Mouse (Mus musculus) urinary bladder, adult 2 months (tissue): ENCODE measurements around the gene Gm10283. TPM values are rescaled to one million over a fixed set of nuclear protein-coding genes. Genes with fewer than 3 reads are reported as not detected.
"Not testable (repeated sequence)": the region's sequence is repeated elsewhere in the genome, so short reads cannot be mapped to it uniquely, and the experiment has no call there.

Experiments used
- DNase-seq: peaks from one replicate; pipeline ENCODE4 v3.0.0; 2022; ENCODE audit warnings: low spot score
- polyA plus RNA-seq: library from polyadenylated mRNA; depleted of rRNA; stranded (reverse); fragments of >200 nt; gene quantifications from 2 replicates; pipeline ENCODE4 v1.2.3, GENCODE M21; 2012; rRNA removed

Gene Gm10283
- polyA plus RNA-seq, result not detected in 2 replicates

DNA sequence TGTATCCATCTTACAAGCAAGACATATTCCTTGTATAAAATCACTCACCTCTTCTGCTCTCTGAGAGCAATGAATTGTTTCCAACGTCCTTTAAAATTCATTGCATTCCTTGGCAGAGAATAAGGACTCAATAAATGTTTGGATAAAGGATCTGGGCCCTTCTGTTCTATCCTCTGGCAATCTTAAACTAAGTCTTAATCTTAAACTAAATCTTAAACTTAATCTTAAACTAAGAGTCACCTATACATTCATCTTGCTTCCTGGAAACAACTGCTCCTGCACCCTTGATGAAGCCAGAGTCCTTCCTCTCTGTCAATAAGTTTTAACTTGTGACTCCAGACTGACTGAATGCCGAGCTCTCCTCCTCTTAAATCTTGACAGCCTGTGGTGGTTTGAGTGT lies at the start of gene Gm10283:
Gene Gm10283, minus strand, starts transcription at position 101 of the 400 bp plus-strand sequence.
- DNase-seq, result no peak

DNA sequence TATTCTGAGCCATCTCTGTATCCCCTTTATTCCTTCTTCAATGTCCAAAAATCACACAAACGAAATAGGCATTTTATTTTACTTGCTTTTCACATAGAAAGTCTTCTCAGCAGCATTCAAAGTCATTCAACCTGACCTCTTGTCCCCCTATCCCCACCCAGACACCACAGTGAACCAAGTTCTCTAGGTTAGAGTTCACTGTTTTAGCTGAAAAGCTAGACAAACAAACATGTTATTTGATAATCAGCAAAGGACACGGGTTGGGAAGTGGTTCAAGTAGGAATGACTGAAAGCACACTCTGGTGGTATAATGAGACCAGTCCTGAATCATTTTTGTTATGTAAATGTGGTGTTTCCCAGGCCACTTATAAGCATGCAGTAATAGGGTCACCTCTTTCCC lies 31.9 kb upstream of the Gm10283 start:
- DNase-seq, result no peak

DNA sequence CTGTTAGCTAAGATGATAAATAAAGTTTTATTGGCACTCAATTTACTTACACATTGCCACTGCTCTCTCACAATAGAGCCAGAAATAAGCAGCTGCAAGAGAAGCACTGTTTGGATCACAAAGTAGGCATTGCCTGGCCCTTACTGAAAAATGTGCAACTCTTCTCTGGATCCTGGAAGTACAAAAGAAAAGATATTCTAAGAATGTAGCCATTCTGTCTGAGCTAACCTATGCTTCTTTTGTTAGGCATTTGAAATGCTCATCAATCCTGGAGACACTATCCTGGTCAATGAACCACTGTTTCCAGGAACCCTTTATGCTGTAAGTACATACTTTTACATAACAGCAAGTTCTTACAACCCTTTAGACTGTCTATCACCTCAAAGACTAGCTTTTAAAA lies 15.3 kb upstream of the Gm10283 start:
- DNase-seq, result no peak

DNA sequence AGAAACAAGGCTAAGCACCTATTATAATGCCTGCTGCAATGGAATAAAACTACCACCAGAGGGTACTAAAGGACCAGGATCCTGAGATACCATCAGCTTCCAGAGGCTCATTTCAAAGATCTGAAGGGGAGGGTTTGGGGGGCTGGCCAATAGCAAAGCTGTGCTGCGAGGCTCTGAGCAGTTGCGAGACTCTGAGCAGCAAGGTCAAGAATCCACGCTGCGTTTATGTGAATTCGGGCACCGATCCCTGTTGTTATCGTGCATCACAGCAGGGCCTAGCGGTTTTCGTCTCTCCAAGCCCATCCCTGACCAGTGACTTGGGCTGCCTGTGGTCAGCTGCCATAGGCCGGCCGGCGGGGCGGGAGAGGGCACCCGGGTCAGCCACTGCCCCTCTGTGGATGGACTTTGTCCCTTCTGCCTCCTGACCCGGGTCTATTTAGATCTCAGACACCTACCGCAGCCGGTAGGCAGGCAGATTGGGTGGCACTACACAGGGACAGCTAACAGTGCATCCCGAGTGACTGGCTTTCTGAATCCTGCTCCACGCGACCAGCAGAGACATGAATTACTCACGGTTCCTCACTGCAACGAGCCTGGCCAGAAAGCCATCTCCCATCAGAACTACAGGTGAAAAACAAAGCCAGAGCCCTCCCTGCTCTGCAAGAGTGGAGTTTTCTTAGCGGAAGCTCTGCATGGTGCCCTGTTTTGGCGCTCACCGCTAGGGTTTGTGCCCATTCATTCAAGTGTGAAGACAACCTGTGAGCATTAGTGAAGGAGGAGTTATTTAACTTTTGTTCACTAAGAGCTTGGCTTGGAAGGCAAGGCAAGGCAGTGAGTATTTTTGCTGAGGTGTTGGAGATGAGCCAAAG lies 2.9 kb upstream of the Gm10283 start, which contains the start of gene Aadat:
Gene Aadat, plus strand, starts transcription at position 280 of the 869 bp plus-strand sequence.
- DNase-seq, result peak; percentile 25

DNA sequence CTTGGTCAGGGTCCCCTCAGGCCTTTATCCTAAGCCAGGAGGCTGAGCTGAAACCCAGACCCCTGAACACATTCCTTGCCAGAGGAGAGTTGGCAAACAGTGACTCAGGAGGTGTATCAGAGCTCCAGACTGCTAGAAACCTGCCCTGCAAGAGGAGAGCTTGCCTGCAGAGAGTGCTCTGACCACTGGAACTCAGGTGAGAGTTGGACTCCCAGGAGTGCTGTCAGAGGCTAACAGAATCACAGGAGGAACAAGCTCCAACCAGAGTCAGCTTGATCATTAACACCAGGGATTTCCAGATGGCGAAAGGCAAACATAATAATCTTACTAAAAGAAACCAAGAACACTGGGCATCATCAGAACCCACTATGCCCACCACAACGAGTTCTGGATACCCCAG lies 8.0 kb downstream of the Gm10283 start:
- DNase-seq, result not testable (repeated sequence)

DNA sequence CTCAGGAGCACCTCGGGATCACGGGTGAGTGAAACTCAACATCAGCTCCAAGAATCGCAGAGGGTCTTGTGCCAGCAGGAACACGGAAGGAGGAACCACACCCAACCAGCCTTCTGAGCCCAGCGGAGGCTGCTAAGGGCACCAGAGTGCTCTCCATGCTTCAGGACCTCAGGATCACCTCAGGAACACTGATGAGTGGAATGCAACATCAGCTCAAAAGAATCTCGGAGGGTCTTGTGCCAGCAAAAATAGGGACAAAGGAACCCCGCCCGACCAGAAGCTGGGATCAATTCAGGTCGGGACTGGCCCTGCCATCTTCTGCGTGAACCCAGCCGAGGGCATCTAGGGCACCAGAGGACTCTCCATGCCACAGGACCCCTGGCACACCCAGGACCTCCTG lies 8.4 kb downstream of the Gm10283 start:
- DNase-seq, result no peak

DNA sequence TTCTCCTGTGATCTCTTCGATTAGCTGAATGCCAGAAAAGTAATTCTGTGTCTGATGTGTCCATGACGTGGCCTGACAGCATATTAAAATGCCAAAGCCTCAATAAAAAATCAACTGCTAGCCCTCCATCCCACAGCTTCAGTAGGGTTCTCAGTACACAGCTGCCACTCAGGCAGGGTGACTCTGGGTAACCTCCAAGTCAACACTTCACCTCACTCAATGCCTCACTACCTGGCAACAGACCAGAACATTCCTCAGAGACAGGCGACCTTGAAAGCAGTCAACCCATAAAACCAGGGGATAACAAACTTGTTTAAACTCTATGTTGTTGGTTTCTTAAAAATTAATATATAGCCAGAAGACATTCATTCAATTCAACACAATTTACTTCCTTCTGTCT lies 10.5 kb downstream of the Gm10283 start:
- DNase-seq, result no peak

DNA sequence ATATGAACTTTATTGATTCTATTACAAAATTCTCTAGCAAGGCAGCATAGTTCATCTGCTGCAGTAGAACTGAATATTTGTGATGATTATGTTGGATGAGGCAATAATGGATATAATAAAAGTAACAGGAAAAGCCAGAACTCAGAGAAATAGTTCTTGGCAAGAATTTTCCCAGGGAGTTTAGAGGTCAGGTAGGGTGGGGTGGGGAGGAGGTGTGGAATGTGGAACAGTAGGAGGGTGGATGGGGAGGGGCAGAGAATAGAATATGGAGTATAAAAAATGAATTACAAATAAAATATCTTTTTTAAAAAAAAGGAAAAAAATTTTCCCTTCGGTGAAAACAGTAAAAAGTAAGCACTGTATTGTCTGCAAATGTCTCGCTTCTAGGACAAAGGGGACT lies 11.1 kb downstream of the Gm10283 start:
- no peak for DNase-seq

DNA sequence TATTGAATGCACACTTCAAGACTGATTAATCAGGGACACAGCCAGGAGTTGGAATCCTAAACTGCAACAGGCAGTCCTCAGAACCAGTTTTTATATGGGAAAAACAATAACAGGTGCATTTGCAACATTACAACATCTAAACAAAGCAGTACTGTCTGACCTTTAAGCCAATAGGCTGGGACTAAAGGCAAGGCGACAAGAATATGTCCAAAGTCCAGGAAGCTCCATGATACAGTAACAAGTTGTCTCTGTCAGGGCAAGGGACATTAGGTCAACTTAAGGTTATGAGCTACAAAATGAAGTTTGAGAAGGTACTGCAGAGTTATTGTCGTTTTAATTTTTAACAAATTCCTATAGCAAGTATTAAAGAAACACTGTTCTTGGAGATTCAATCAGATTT lies 12.9 kb downstream of the Gm10283 start:
- DNase-seq, result no peak

DNA sequence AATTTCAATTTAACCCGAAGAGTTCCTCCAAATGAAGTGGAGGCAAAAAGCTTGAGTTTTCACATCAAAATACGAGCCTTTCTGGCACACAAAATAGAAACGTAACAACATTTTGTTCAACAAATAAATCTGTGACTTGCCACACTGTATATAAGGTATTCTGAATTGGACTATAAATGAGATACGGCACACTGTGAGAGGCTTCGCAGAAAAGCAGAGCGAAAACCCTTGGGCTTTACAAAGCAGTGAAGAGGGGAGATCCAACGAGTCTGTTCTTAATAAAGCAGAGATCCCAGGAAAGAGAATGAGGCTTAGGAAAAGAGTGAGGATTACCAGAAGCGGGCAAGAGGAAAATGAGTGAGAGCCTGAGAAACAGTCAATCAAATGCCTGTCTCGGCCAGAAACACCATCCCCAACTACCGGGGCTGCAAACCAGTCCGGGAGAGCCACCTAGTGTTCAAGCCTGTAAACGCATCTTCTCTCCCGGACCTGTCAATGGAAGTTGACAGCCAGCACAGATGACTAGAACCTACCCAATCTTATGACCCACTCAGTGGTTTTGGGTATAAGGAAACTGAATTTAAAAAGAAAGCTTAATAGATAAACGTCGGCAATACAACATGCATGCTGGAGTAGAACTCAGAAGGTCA lies 36.2 kb downstream of the Gm10283 start:
- DNase-seq, result no peak

DNA sequence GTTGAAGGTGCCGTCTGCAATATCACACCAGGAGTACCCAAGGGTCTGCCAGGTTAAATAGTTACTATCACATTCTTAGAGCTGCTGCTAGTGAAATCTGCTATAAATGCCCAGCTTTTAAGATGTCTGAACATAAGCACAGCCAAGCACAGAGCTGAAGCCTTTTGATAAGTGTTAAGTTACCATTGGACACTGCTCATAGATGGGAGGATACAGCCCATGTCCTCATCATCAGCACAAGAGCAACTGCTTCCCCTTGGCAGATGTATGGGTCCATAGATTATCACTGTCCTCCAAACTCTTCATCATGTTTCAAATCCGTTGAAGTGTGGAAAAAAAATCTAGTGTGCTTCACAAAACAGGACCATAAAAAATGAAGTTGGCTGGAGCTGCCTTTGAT lies 53.7 kb downstream of the Gm10283 start:
- DNase-seq, result no peak

DNA sequence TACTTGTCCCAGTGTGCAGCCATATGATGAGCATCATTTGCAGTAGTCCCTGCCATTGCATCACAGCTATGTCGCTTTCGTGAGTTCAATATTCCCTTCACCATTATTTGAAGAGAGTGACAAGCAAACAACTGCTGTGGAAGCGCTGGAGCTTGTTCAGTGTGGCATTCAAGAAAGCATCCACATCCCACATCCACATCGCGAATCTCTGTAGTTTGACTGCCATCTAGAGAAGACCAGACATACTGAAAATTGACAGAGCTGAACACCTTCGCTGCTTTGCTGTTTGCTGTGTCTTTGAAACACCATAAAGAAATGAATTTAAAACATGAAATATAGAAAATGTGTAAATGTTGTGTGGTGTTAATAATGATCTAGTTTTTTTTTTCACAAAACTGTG lies 58.0 kb downstream of the Gm10283 start:
- DNase-seq, result no peak

DNA sequence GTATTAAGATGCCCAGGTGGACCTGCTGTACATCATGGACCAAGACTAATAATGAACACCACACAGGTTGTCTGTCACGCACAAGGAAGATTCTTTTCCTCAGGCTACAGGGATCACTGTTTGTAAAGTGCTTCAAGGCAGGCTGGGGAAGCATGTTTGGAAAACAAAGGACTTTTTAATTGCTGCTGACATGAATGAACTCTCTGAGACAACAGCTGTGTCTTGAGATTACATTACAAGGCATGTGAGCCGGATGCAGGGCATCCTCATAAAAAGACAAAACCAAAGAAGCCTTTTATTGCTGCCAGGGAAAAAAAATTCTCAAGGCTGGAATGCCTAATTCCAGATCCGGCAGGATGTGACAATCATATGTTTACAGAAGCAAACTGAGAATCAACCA lies 64.4 kb downstream of the Gm10283 start:
- DNase-seq, result no peak

DNA sequence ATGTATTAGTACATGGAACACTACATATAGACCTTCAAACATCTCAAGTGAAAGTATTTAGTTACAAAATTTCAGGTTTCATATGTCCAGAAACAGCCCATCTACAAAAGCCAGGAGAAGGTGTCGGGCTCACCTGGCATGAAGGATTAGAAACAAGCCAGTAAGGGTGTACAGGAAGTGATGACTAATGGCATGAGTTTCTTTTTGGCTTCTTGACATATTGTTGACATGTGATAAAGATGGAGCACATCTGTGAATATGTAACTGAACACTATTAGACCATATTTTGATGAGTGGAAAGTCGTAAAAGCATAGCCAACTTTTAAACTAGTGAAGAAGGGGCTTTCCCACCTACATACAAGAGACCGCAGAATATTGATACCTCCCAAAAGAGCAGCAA lies 66.1 kb downstream of the Gm10283 start:
- DNase-seq, result no peak

DNA sequence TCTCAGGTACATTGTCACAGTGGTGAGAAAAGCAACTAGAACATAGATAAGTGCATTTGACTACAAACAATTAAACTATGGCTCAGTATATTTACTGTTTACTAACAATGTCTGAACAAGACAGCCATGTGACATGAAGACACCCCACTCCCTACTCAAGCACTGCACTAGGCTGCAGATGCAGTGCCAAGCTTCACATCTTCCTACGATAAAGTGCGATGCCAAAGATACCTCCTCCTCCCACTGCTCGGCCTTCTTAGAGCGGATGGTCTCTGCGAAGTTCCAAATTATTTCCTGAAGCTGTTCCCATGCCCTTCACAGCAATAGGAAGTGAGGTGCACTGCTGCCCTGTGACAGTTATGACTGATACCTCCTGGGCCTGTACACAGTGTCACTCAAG lies 70.3 kb downstream of the Gm10283 start:
- no peak for DNase-seq

DNA sequence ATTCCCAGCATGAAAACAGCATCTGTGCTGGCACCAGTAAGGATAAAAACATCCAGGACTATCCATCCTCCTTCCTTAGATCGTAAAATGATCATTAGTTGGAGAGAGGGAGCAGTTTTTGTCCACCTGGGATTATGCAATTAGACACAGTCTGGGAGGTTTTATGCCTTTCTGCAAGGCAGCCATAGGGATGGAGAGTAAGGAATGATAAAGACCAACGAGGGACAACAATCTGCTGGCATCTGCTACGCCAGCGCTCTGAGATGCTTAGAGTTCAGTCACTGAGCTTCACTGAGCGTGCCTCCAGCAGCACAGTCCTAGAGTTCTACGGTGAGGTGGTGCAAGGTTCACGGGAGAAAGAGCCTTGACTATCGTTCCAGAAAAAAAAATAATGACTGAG lies 96.6 kb downstream of the Gm10283 start:
- DNase-seq, result no peak

DNA sequence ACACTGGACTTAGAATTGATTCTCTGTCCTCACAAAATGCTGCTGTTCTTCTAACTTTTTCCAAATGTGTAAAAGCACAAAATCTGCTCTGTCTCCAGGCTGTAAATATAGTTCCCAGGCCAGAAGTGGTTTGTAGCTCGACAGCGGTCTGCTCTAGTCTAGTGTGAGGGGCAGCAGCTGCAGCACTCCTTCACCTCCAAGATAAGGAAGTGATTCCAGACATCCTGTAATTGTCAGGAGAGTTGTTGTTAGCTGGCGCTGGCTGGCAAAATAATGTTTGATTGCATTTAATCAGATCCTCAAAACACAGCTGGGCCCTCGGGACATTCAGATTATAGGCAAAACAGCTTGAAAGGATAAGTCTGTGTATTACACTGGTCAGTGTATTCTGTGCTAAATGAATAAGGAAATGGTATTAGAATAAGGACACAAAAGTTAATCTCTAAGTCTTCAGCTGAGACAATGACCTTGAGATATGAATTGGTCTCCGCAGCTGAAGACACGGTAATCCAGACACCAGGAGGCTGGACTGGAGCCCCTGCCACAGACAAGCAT lies 97.9 kb downstream of the Gm10283 start:
- no peak for DNase-seq

DNA sequence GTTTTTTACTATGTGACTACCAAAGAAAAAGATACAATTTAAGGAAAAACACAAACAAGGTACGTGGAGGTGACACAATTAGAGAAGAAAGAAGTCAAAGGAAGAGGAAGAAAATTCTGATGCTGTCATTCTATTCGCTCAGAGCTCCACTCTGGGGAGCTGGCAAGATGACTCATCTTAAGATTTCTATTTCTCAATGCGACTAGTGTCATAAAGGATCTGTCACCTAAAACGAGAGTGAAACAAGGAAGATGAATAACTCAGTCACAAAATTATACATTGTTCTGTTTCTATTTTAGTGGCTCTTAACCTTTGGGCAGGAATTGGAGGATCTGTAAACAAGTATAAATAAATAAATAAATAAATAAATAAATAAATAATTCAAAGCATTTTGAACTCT lies 109.3 kb downstream of the Gm10283 start:
- no peak for DNase-seq

DNA sequence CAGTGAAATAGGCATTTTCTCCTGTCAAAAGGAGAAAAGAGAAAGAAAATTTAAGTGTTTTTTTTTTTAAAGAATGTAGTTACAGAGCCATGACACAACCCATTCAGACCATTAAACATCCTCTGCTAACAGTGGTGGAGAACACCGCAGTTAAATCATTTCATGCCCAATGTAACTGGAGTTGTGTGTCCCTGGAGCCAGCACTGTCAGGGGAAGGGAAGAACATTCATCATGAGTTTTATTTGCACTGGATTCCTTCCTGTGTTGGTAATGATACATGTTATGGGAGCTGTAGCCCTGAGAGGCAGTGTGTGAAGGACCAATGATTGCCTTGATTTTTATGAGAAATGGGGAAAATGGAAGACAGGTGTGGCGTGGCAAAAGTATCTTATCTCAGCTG lies 116.4 kb downstream of the Gm10283 start:
- no peak for DNase-seq
